Mouse (Mus musculus): ENCODE data around the gene Serpina3n. TPM values are rescaled to one million over a fixed set of nuclear protein-coding genes. Genes with fewer than 3 reads are reported as not detected.

Gene Serpina3n
- polyA plus RNA-seq (2015; fragmentation: Illumina TruSeq; extraction: RNeasy Lipid Tissue Mini Kit (QIAGEN cat#74804); ENCODE audit: insufficient read depth, low read depth, low replicate concordance) = 2.8 TPM

GRCm38 (mm10) chr12:104406454-104406885 lies at the start of gene Serpina3n:
Gene Serpina3n, plus strand, starts transcription at chr12:104406729.

Other genes starting within 250 kb of the Serpina3n start
- gene Serpina3f, start 192.2 kb upstream of the Serpina3n start, polyA plus RNA-seq (2015; fragmentation: Illumina TruSeq; extraction: RNeasy Lipid Tissue Mini Kit (QIAGEN cat#74804); ENCODE audit: insufficient read depth, low read depth, low replicate concordance) = not detected
- not detected for gene Serpina3g, start 170.5 kb upstream of the Serpina3n start, polyA plus RNA-seq (2015; fragmentation: Illumina TruSeq; extraction: RNeasy Lipid Tissue Mini Kit (QIAGEN cat#74804); ENCODE audit: insufficient read depth, low read depth, low replicate concordance)
- not detected for gene Serpina3i, start 143.6 kb upstream of the Serpina3n start, polyA plus RNA-seq (2015; fragmentation: Illumina TruSeq; extraction: RNeasy Lipid Tissue Mini Kit (QIAGEN cat#74804); ENCODE audit: insufficient read depth, low read depth, low replicate concordance)
- gene Serpina3j, start 92.2 kb upstream of the Serpina3n start, polyA plus RNA-seq (2015; fragmentation: Illumina TruSeq; extraction: RNeasy Lipid Tissue Mini Kit (QIAGEN cat#74804); ENCODE audit: insufficient read depth, low read depth, low replicate concordance) = not detected
- gene Serpina3k, start 68.2 kb upstream of the Serpina3n start, polyA plus RNA-seq (2015; fragmentation: Illumina TruSeq; extraction: RNeasy Lipid Tissue Mini Kit (QIAGEN cat#74804); ENCODE audit: insufficient read depth, low read depth, low replicate concordance) = not detected
- not detected for gene Serpina3m, start 68.2 kb upstream of the Serpina3n start, polyA plus RNA-seq (2015; fragmentation: Illumina TruSeq; extraction: RNeasy Lipid Tissue Mini Kit (QIAGEN cat#74804); ENCODE audit: insufficient read depth, low read depth, low replicate concordance)
- not detected for gene Gsc, start 66.6 kb downstream of the Serpina3n start, polyA plus RNA-seq (2015; fragmentation: Illumina TruSeq; extraction: RNeasy Lipid Tissue Mini Kit (QIAGEN cat#74804); ENCODE audit: insufficient read depth, low read depth, low replicate concordance)